Mouse (Mus musculus) cerebellum, adult 8-10 months (tissue): ENCODE data around the gene Spred3.
"Not testable (repeated sequence)": the region's sequence is repeated elsewhere in the genome, so short reads cannot be mapped to it uniquely, and the experiment has no call there.

Experiments
- DNase-seq: peaks from one replicate; pipeline ENCODE4 v3.0.0; 2022

Gene Spred3

DNA sequence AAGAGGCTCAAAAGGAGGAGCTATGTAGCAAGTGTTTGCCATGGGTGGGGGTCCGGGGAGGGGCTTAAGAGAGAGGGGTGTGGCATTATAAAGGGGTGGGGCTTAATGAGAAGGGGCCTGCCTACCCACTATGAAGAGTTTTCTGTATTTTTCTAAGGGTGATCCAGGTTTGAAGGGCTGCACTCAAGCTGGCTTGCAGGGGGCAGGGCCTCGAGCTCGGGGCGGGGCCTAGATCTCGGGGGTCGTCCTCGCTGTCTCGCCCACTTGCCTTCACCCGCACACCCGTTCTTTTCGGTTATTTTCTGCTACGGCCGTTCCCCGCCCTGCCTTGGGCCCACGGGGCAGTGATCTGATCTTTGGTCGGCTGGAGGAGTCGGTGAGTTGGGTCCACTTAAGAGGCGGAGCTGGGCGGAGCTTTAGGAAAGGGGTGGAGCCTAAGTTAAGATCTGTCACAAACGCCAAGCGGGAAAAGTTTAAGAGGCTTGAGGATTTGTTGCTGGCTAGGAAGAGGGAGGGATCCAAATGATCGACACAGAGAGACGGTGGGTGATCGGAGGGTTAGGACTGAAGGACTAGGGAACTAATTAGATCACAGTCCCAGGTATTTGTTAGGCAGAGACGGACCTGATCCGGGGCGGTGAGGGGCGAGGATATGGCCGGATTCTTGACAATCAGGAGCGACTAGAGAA, at the start of gene Spred3, which contains the start of gene Ggn:
Spred3 (minus strand) TSS at position 346 of the 689 bp plus-strand sequence.
Ggn (plus strand) TSS at position 145 of the 689 bp plus-strand sequence.
- peak; percentile 64 for DNase-seq

DNA sequence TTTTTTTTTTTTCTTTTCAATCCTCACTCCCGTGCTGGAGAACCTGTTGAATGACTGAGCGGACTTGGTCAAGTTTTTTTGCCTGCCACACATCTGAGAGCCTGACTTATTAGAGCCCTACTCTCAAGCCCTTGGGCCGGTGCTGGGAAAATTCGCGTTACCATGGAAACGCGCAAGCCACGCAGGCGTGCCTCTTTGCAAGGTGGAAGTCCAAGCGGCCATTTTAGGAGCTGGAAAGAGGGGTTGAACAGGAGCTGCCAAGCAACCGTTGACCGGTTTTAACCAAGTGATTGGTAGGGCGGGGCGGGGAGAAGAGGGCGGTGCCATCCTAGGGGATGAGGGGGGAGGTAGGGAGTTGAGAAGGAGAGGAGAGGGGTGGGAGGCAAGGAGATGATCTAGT, 44.6 kb upstream of the Spred3 start:
- no peak for DNase-seq

DNA sequence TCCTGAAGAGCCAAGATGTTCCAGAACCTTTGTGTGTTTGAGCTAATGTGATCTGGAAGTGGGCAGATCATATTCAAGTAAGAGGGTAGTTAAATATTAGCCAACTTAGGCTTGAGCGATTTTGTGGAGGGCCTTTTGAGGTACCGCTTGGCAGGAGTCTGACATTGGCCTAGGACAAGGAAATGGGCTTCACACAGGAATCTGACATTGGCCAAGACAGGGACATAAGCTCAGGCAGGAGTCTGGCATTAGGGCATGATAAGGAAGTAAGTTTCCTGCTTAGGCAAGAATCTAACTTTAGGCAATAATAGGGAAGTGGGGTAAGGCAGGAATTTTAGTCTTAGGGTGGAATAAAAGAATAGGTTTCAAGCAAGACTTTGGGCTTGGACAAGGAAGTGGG, 44.0 kb upstream of the Spred3 start:
- no peak for DNase-seq

DNA sequence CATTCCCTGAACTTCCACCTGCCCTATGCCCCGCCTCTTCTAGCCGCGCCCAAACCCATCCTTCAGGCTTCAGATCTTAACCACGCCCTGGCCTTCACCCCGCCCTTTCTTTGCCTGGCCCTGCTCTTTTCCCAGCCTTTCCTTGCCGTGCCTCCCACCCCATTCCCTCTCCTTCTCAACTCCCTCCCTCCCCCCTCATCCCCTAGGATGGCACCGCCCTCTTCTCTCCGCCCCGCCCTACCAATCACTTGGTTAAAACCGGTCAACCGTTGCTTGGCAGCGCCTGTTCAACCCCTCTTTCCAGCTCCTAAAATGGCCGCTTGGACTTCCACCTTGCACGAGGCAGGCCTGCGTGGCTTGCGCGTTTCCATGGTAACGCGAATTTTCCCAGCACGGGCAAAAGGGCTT, 43.5 kb upstream of the Spred3 start, which contains the start of gene Catsperg1:
Catsperg1 (minus strand) TSS at position 361 of the 408 bp plus-strand sequence.
- no peak for DNase-seq

DNA sequence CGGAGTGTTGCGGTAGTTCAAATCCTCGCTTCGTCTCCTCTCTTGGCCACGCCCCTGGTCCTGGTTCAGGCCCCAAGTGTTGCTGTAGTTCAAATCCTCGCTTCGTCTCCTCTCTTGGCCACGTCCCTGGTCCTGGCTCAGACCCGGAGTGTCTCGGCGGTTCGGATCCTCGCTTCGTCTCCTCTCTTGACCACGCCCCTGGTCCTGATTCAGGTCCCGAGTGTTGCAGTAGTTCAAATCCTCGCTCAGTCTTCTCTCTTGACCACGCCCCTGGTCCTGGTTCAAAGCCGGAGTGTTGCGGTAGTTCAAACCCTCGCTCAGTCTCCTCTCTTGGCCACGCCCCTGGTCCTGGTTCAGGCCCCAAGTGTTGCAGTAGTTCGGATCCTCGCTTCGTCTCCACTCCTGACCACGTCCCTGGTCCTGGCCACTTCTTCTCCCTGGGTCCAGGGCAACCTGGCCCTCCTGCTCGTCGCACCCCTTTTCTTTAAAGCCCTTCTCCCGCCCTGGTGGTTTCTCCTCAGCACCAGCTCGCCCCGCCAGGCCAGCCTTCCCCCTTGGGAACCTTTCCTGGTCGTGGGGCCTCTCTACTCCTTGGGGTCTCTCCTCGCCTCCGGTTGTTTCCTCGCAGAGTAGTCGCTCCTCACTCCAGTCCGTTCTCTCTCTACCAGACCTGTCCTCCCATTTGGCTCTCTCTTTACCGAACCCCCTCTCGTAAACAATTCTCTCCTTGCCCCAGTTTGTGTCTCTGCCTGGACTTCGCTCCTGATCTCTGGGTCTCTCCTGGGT, 42.8 kb upstream of the Spred3 start:
- not testable (repeated sequence) for DNase-seq

DNA sequence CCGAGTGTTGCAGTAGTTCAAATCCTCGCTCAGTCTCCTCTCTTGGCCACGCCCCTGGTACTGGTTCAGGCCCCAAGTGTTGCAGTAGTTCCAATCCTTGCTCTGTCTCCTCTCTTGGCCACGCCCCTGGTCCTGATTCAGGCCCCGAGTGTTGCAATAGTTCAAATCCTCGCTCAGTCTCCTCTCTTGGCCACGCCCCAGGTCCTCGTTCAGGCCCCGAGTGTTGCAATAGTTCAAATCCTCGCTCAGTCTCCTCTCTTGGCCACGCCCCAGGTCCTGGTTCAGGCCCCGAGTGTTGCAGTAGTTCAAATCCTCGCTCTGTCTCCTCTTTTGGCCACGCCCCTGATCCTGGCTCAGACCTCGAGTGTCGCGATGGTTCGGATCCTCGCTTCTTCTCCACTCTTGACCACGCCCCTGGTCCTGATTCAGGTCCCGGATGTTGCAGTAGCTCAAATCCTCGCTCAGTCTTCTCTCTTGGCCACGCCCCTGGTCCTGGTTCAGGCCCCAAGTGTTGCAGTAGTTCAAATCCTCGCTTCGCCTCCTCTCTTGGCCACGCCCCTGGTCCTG, 42.1 kb upstream of the Spred3 start:
- no peak for DNase-seq

DNA sequence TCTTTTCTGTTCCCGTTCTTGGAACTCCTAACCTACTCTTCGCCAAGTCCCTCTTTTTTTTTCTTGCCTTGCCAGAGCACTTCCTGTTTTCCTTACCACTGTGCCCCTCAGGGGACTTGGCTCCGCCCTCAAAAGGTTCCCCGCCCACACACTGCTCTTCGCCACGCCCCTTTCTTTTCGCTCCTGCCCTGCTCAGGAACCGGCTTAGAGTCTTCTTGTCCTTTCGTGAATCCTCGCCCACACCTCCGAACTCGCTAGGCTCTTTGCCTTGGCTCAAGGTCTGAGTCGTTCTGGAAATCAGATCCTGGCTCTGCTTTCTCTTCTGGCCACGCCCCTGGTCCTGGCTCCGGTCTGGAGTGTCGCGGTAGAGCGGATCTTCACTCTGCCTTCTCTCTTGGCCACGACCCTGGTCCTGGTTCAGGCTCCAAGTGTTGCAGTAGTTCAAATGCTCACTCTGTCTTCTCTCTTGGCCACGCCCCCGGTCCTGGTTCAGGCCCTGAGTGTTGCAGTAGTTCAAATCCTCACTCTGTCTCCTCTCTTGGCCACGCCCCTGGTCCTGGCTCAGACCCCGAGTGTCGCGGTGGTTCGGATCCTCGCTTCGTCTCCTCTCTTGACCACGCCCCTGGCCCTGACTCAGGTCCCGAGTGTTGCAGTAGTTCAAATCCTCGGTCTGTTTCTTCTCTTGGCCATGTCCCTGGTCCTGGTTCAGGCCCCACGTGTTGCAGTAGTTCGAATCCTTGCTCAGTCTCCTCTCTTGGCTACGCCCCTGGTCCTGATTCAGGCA, 41.4 kb upstream of the Spred3 start:
- DNase-seq, result peak; percentile 28

DNA sequence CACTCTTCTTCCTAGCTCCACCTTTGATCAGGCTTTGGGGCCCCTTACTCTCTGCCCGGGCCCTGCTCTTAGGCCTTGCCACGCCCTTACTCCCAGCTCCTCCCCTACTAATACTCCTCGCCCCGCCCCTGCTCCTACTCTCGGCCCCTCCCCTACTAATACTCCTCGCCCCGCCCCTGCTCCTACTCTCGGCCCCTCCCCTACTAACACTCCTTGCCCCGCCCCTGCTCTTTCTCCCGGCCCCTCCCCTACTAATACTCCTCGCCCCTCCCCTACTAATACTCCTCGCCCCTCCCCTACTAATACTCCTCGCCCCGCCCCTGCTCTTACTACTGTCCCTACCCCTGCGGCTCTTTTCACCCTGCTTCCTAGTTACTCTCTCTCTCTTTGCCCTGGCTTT, 40.8 kb upstream of the Spred3 start:
- not testable (repeated sequence) for DNase-seq

DNA sequence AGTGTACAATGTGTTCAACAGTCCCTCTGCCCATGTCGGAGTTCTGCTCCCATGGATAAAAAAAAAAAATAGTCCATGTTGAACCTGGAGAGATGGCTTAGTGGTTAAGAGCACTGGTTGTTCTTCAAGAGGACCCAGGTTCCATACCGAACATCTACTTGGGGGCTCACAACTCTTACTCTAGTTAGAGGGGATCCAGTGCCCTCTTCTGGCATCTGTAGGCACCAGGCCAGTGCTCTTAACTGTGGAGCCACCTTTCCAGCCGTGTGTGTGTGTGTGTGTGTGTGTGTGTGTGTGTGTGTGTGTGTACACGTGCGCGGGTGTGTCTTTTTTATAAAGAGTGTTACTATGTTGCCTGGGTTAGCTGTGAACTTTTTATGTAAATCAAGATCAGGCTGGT, 32.4 kb upstream of the Spred3 start:
- DNase-seq, result no peak

DNA sequence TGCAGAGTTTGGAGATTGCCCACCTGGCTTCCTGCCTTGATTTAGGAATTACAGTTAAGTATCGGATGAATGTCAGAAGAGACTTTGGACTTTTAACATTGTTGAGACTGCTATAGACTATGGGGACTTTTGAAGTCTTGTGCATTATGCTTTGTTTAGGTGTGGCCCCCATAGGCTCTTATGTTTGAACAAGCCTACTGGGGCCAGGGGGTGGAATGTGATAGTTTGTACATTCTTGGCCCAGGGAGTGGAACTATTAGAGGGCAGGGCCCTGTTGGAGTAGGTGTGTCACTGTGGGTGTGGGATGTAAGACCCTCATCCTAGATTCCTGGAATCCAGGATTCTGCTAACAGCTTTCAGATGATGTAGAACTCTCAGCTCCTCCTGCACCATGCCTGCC, 24.0 kb upstream of the Spred3 start:
- not testable (repeated sequence) for DNase-seq

DNA sequence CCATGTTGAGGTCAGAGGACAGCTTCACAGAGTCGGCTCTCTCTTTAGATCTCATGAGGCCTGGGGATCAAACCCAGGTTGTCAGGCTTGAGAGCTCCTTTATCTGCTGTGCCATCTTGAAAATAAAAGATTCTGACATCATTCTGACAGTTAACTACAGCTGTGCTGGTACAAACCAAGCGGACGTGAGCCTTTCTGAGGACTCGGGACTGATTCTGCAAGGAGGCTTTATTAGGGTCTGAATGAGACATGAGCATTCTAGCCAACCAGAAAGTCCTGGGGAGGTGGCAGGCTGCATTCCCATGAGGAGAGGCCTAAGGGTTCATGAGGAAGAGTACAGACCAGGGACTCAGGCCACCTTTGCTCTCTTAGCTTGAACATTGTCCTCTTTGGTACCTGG, 11.1 kb upstream of the Spred3 start:
- DNase-seq, result peak; percentile 17

DNA sequence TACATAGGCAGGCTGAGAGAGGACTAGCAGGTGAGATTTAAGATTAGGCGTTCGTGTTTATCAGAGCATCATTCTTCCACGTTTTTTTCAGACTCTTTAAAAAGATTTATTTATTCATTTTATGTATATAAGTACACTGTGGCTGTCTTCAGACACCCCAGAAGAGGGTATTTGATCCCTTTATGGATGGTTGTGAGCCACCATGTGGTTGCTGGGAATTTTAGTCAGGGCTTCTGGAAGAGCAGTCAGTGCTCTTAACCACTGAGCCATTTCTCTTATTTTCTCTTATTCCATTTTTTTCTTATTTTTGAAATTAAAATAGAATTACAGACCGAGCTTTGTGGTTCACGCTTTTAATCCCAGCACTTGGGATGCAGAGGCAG, 10.6 kb upstream of the Spred3 start:
- no peak for DNase-seq

DNA sequence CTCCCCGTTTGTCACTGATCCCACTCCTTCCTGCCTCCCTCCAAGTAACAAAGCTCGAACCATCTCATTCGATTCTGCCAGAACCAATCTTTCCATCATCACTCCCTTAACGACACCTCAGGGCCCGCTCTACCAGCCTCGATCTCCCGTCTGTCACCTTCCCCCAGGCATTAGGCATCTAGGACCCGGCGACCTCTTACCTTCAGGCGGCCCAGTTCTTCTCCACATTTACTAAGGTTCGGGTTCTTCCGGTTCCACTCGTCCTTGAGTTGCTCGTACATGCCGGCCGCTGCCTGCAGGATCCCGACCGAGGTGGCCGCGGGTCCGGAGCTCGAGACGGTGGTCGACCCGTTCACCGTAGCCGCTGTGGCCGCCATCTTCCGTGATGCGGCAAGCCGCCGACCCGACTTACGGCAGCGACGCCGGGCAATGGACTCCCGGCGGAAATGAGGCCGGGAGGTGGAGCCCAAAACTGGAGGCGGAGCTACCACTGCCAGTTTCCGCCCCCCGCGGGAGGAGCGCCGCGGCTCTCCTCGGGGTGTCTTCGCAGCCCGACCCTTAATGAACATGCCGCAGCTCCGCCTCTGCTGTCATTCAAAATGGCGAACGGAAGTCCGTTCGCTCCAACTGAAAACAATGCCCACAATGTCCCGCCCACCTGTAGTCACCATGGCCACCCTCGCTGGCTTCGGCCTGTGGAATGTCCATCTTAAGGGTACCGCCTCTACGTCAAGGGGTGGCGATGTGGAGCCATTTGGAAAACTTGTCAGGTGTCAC, 10.1 kb upstream of the Spred3 start, which contains the start of gene Psmd8:
Psmd8 (minus strand) TSS at position 625 of the 777 bp plus-strand sequence.
- peak; percentile 94 for DNase-seq

DNA sequence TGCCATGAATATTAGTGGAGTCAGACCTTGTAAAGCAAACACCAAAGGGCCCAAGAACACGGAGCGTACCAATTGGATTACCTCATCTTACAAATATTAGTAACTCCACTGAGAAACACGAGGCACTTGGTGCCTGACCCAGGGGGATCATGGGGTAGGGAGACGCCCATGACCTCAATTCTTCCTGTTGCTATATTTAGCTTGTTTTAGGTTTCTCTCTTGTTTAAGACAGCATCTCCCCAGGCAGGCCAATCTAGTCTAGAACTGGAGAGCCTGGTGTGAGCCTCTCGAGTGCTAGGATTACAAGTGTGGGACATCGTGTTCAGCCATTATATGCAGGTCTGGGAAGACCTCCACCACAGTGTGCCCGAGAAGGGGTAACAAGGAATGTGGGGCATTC, 9.1 kb upstream of the Spred3 start:
- peak; percentile 13 for DNase-seq

DNA sequence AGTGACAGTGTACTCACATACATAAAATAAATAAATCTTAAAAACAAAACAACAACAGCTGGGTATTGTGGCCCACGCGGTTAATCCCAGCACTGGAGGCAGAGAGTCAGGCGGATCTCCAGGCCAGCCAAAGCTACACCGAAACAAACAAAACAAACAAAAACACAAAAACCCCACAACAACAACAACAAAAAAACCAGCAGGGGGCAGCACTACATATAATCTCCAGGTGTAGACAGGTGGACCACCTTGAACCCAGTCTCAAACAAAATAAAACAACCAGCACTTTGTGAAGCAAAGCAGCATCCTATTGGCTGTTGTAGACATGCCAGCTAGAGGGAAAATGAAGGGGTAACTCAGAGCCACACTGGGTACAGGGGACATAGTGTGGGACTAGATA, 7.9 kb upstream of the Spred3 start:
- peak; percentile 21 for DNase-seq

DNA sequence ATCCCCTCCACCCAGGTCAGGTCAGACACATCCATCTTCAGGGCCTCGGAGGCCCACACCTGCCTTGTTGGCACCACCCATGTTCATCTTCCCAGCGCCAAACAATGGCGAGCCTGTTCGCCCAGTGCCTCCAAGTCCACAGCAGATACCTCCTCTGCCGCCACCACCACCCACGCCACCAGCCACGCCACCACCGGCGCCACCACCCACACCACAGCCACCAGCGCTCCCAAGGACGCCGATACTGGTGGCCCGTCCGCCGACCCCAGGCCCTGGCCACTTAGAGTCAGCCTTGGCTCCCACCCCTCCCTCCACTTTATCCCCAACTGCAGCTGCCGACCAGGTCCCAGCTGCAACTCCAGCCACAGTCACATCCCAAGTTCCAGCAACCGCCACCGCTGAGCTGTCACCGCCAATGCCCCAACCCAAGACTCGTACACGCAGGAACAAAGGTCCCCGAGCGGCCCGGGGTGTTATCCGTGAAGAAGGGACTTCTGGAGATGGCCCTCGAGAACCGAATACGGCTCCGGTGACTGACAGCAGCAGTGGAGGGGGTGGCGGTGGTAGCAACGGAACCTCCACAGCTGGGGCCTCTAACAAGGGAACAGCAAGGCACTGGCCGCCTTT, 2.3 kb upstream of the Spred3 start:
- no peak for DNase-seq

DNA sequence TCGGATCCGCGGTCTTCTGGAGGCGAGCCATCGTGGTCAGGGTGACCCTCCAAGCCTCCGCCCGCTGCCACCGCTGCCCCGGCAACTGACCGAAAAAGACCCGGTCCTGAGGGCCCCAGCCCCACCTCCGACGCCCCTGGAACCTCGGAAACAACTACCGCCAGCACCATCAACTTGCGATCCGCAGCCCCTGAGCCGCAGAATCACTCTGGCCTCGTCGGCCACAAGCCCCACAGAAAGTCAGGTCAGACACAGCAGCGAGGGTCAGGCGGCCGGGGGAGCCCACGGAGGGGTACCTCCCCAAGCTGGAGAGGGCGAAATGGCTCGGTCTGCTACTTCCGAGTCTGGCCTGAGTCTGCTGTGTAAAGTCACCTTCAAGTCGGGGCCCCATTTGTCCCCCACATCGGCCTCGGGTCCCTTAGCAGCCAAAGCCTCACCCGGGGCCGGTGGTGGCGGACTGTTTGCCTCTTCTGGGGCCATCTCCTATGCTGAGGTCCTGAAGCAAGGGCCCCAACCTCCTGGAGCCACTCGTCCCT, 1.4 kb upstream of the Spred3 start:
- DNase-seq, result no peak

DNA sequence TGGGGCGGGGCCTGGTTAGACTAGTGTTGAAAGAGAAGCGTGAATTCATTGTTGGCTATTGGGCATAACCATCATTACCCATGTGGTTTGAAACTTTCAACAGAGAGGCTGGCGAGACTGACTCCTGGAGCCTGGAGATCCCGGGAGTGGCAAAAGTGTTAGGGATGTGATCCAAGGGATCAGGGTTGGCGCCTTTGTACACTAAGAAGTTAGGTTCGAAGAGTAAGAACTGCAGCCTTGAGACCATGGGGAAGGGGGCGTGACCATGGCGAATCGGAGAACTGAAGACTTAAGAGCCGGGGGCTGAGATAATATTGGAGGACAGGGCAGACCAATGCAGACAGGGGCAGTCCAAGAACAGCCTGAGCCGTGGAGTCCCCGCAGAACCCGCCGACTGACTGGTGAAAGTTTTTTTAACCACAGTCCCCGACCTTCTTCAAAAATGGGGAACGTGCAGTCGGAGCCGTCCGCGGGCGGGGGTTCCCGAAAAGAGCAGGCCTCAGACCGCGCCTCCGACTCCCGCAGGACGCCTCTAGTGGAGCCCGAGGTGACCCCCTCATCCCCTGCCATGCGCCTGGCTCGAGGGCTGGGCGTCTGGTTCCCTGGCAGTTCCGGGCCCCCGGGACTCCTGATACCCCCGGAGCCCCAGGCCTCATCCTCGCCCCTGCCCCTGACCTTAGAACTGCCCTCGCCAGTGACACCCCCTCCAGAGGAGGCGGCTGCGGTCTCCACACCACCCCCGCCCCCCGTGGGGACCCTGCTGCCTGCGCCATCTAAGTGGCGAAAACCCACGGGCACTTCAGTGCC, 747 bp upstream of the Spred3 start:
- no peak for DNase-seq

DNA sequence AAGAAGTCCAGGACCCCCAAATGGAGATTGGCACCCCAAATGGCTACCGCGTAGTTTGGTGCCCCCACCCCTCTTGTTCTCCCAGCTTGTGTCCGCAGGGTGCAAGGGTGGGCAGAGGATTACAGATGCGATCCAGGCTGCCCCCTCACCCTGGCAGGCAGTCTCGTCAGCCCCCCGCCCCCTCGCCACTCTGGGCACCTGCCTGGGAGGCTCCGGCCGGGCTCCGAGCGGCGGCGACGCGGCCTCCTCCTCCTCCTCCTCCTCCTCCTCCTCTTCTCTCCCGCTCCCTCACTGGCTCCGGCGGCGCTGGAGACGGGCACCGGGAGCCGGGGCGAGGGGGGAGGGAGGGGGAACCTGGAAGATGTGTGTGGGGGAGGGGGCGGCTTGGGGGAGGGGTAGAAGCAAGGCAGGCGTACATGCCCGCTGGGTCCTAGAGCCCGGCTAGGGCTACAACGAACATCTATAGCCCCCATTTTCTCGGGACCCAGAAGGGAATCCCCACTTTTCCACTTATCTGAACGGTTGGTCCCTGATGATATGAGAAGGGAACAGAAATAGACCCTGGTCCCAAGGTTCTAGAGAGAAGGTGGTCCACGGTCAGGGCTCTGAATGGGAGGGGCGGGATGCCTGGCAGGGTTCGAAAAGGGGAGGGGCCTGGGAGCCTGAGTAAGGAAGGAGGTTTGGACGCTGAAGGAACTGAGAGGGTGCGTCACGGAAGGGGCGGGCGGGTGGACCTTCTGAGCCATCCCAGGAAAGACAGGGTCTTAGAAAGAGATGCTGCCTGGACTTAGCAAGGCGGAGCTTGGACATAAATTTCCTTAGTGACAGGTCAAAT, 763 bp downstream of the Spred3 start:
- peak; percentile 85 for DNase-seq
